Mouse (Mus musculus): ENCODE measurements around the gene F830045P16Rik. TPM values are rescaled to one million over a fixed set of nuclear protein-coding genes. Genes with fewer than 3 reads are reported as not detected.

F830045P16Rik gene
- polyA plus RNA-seq, 1 experiment from 2014 or later = not detected

GRCm38 (mm10) chr2:129569120-129569519, 32.7 kb upstream of the F830045P16Rik start:
- peaks cover 13% of the 10 kb centered on the region; the same call in 1 of the 2 replicates for H3K27me3 ChIP-seq
- no peak for ATAC-seq (ENCODE audit: borderline replicate concordance, extremely low read depth, low FRiP score, low TSS enrichment)

GRCm38 (mm10) chr2:129563944-129564709, 27.7 kb upstream of the F830045P16Rik start:
- no peak overlapping the region for H3K9ac ChIP-seq
- H3K27ac ChIP-seq = no peak overlapping the region
- no peaks in the 10 kb centered on the region for H3K4me1 ChIP-seq
- H3K9me3 ChIP-seq = no peaks in the 10 kb centered on the region
- no peaks in the 10 kb centered on the region for H3K27me3 ChIP-seq
- ATAC-seq (ENCODE audit: borderline replicate concordance, extremely low read depth, low FRiP score, low TSS enrichment) = no peak
- H3K4me3 ChIP-seq = no peak overlapping the region
- 66% methylated on average over 5 of the region's 5 CpGs for WGBS
- no peaks in the 10 kb centered on the region for H3K36me3 ChIP-seq
- H3K4me2 ChIP-seq = no peak overlapping the region

More at GRCm38 (mm10) chr2:129569120-129569519, 32.7 kb upstream of the F830045P16Rik start:
- Histone ChIP-seq H3K4me1 (peaks cover under 1% of the 10 kb centered on the region), H3K9me3 (no peaks in the 10 kb centered on the region), H3K36me3 (no peaks in the 10 kb centered on the region), H3K4me3 (no peak overlapping the region), H3K9ac (no peak overlapping the region), H3K4me2 (no peak overlapping the region), H3K27ac (no peak overlapping the region)
- 50% methylated on average over 7 of the region's 7 CpGs for WGBS

GRCm38 (mm10) chr2:129561796-129562195, 25.4 kb upstream of the F830045P16Rik start:
- H3K4me1 ChIP-seq = peaks cover 8% of the 10 kb centered on the region; the same call in 1 of the 2 replicates
- H3K27ac ChIP-seq = no peak overlapping the region
- no peak for ATAC-seq (ENCODE audit: borderline replicate concordance, extremely low read depth, low FRiP score, low TSS enrichment)
- no peaks in the 10 kb centered on the region for H3K27me3 ChIP-seq
- no peak overlapping the region for H3K4me3 ChIP-seq
- no peaks in the 10 kb centered on the region for H3K9me3 ChIP-seq
- 61% methylated on average over 3 of the region's 3 CpGs for WGBS
- no peaks in the 10 kb centered on the region for H3K36me3 ChIP-seq
- no peak overlapping the region for H3K9ac ChIP-seq
- no peak overlapping the region for H3K4me2 ChIP-seq

- Histone ChIP-seq H3K4me1 (peaks cover 8% of the 10 kb centered on the region; the same call in 1 of the 2 replicates), H3K27me3 (no peaks in the 10 kb centered on the region), H3K27ac (no peak overlapping the region), H3K4me2 (no peak overlapping the region), H3K4me3 (no peak overlapping the region), H3K9me3 (no peaks in the 10 kb centered on the region), H3K36me3 (no peaks in the 10 kb centered on the region), H3K9ac (no peak overlapping the region)
- ATAC-seq (ENCODE audit: borderline replicate concordance, extremely low read depth, low FRiP score, low TSS enrichment) = no peak
- 48% methylated on average over 3 of the region's 3 CpGs for WGBS
Measured at GRCm38 (mm10) chr2:129558875-129559219, 22.4 kb upstream of the F830045P16Rik start.

GRCm38 (mm10) chr2:129558008-129558874, 21.8 kb upstream of the F830045P16Rik start:
- no peak overlapping the region for H3K9ac ChIP-seq
- H3K4me1 ChIP-seq = peaks cover 8% of the 10 kb centered on the region; the same call in 1 of the 2 replicates
- H3K4me3 ChIP-seq = no peak overlapping the region
- ATAC-seq (ENCODE audit: borderline replicate concordance, extremely low read depth, low FRiP score, low TSS enrichment) = no peak
- no peak overlapping the region for H3K4me2 ChIP-seq
- no peak overlapping the region for H3K27ac ChIP-seq
- 39% methylated on average over 12 of the region's 12 CpGs for WGBS
- no peaks in the 10 kb centered on the region for H3K27me3 ChIP-seq
- no peaks in the 10 kb centered on the region for H3K9me3 ChIP-seq
- H3K36me3 ChIP-seq = no peaks in the 10 kb centered on the region

GRCm38 (mm10) chr2:129556081-129556480, 19.7 kb upstream of the F830045P16Rik start:
- no peak overlapping the region for H3K4me3 ChIP-seq
- H3K4me1 ChIP-seq = peaks cover 8% of the 10 kb centered on the region; the same call in 1 of the 2 replicates
- no peak overlapping the region for H3K4me2 ChIP-seq
- no peaks in the 10 kb centered on the region for H3K36me3 ChIP-seq
- 61% methylated on average over 6 of the region's 6 CpGs for WGBS
- H3K9me3 ChIP-seq = no peaks in the 10 kb centered on the region
- no peak for ATAC-seq (ENCODE audit: borderline replicate concordance, extremely low read depth, low FRiP score, low TSS enrichment)
- H3K9ac ChIP-seq = no peak overlapping the region
- no peak overlapping the region for H3K27ac ChIP-seq
- H3K27me3 ChIP-seq = no peaks in the 10 kb centered on the region

- no peak overlapping the region for H3K27ac ChIP-seq
- 56% methylated on average over 2 of the region's 2 CpGs for WGBS
- H3K4me2 ChIP-seq = no peak overlapping the region
- H3K36me3 ChIP-seq = no peaks in the 10 kb centered on the region
- ATAC-seq (ENCODE audit: borderline replicate concordance, extremely low read depth, low FRiP score, low TSS enrichment) = no peak
- H3K9ac ChIP-seq = no peak overlapping the region
- no peak overlapping the region for H3K4me3 ChIP-seq
- H3K4me1 ChIP-seq = no peaks in the 10 kb centered on the region
- H3K9me3 ChIP-seq = no peaks in the 10 kb centered on the region
- H3K27me3 ChIP-seq = no peaks in the 10 kb centered on the region
Measured at GRCm38 (mm10) chr2:129550781-129551180, 14.4 kb upstream of the F830045P16Rik start.

GRCm38 (mm10) chr2:129549537-129550135, 13.2 kb upstream of the F830045P16Rik start:
- no peak overlapping the region for H3K4me2 ChIP-seq
- no peaks in the 10 kb centered on the region for H3K9me3 ChIP-seq
- ATAC-seq (ENCODE audit: borderline replicate concordance, extremely low read depth, low FRiP score, low TSS enrichment) = no peak
- WGBS = 38% methylated on average over 9 of the region's 9 CpGs
- H3K4me1 ChIP-seq = no peaks in the 10 kb centered on the region
- H3K27me3 ChIP-seq = no peaks in the 10 kb centered on the region
- no peak overlapping the region for H3K9ac ChIP-seq
- no peak overlapping the region for H3K27ac ChIP-seq
- H3K36me3 ChIP-seq = no peaks in the 10 kb centered on the region
- no peak overlapping the region for H3K4me3 ChIP-seq

GRCm38 (mm10) chr2:129546772-129547171, 10.4 kb upstream of the F830045P16Rik start:
- Histone ChIP-seq H3K9ac (no peak overlapping the region), H3K4me3 (no peak overlapping the region), H3K4me1 (no peaks in the 10 kb centered on the region), H3K4me2 (no peak overlapping the region), H3K27ac (no peak overlapping the region), H3K9me3 (no peaks in the 10 kb centered on the region), H3K27me3 (no peaks in the 10 kb centered on the region), H3K36me3 (no peaks in the 10 kb centered on the region)
- 51% methylated on average over 3 of the region's 3 CpGs for WGBS
- ATAC-seq (ENCODE audit: borderline replicate concordance, extremely low read depth, low FRiP score, low TSS enrichment) = no peak

GRCm38 (mm10) chr2:129545596-129545995, 9.2 kb upstream of the F830045P16Rik start:
- no peak for ATAC-seq (ENCODE audit: borderline replicate concordance, extremely low read depth, low FRiP score, low TSS enrichment)
- Histone ChIP-seq H3K4me1 (no peaks in the 10 kb centered on the region), H3K9ac (no peak overlapping the region), H3K27me3 (no peaks in the 10 kb centered on the region), H3K9me3 (no peaks in the 10 kb centered on the region), H3K4me3 (no peak overlapping the region), H3K36me3 (no peaks in the 10 kb centered on the region), H3K27ac (no peak overlapping the region), H3K4me2 (no peak overlapping the region)
- WGBS = 66% methylated on average over 7 of the region's 7 CpGs

GRCm38 (mm10) chr2:129544919-129545318, 8.5 kb upstream of the F830045P16Rik start:
- Histone ChIP-seq H3K27me3 (no peaks in the 10 kb centered on the region), H3K36me3 (no peaks in the 10 kb centered on the region), H3K4me2 (no peak overlapping the region), H3K27ac (no peak overlapping the region), H3K9me3 (no peaks in the 10 kb centered on the region), H3K4me1 (no peaks in the 10 kb centered on the region), H3K9ac (no peak overlapping the region), H3K4me3 (no peak overlapping the region)
- ATAC-seq (ENCODE audit: borderline replicate concordance, extremely low read depth, low FRiP score, low TSS enrichment) = no peak
- WGBS = 84% methylated on average over 3 of the region's 3 CpGs

GRCm38 (mm10) chr2:129544448-129544847, 8.0 kb upstream of the F830045P16Rik start:
- no peaks in the 10 kb centered on the region for H3K9me3 ChIP-seq
- ATAC-seq (ENCODE audit: borderline replicate concordance, extremely low read depth, low FRiP score, low TSS enrichment) = no peak
- H3K4me1 ChIP-seq = no peaks in the 10 kb centered on the region
- H3K4me2 ChIP-seq = no peak overlapping the region
- no peaks in the 10 kb centered on the region for H3K27me3 ChIP-seq
- 29% methylated on average over 4 of the region's 4 CpGs for WGBS
- no peak overlapping the region for H3K27ac ChIP-seq
- H3K4me3 ChIP-seq = no peak overlapping the region
- H3K36me3 ChIP-seq = no peaks in the 10 kb centered on the region
- H3K9ac ChIP-seq = no peak overlapping the region

All from lung, embryonic 15.5 days (tissue).